Mouse (Mus musculus) erythroblast, embryonic 14.5 days (primary cell): ENCODE data around the gene Hist1h2af. TPM values are rescaled to one million over a fixed set of nuclear protein-coding genes. Genes with fewer than 3 reads are reported as not detected.
"Not testable (repeated sequence)": the region's sequence is repeated elsewhere in the genome, so short reads cannot be mapped to it uniquely, and the experiment has no call there.

Experiments used
- H3K27me3 ChIP-seq: 2 replicates; pipeline ENCODE4 v1.6.1; 2012; ENCODE audit warnings: inconsistent platforms; ENCODE audit not compliant: control insufficient read depth
- H3K36me3 ChIP-seq: 2 replicates; pipeline ENCODE4 v1.6.1; 2012; ENCODE audit warnings: mild to moderate bottlenecking, inconsistent platforms; ENCODE audit not compliant: control insufficient read depth
- H3K4me1 ChIP-seq: 2 replicates; pipeline ENCODE4 v1.6.1; 2012; ENCODE audit warnings: inconsistent platforms; ENCODE audit not compliant: control insufficient read depth
- H3K4me3 ChIP-seq: replicated peaks from 2 replicates; pipeline ENCODE3; 2012; ENCODE audit warnings: moderate library complexity, mild to moderate bottlenecking, inconsistent platforms
- H3K9me3 ChIP-seq: 2 replicates; pipeline ENCODE4 v1.6.1; 2012; ENCODE audit warnings: low read length, inconsistent platforms, mixed read lengths; ENCODE audit not compliant: control insufficient read depth
- GATA1 ChIP-seq: IDR thresholded peaks from 2 replicates; pipeline ENCODE4 v1.6.1; 2012; ENCODE audit warnings: low read length, inconsistent platforms, mixed read lengths
- TAL1 ChIP-seq: IDR thresholded peaks from 3 replicates; pipeline ENCODE4 v1.6.1; 2012; ENCODE audit warnings: low read length, inconsistent platforms, mixed read lengths
- polyA plus RNA-seq: library from polyadenylated mRNA; stranded (reverse); fragments of >175 nt; gene quantifications from 2 replicates; pipeline ENCODE4 v1.2.3, GENCODE M21; 2012

Hist1h2af gene
- polyA plus RNA-seq, 1 experiment: 62.7 TPM

GRCm38 (mm10) chr13:23551931-23552914 lies 18.5 kb downstream of the Hist1h2af start:
- Histone ChIP-seq H3K36me3 (no peaks in the 10 kb centered on the region; the same call in 1 of the 2 replicates), H3K27me3 (no peaks in the 10 kb centered on the region), H3K9me3 (no peaks in the 10 kb centered on the region), H3K4me3 (peak overlapping the region; percentile 68), H3K4me1 (peaks cover 80% of the 10 kb centered on the region)
- no peak for TF ChIP-seq GATA1
- no peak for TF ChIP-seq TAL1

DNA sequence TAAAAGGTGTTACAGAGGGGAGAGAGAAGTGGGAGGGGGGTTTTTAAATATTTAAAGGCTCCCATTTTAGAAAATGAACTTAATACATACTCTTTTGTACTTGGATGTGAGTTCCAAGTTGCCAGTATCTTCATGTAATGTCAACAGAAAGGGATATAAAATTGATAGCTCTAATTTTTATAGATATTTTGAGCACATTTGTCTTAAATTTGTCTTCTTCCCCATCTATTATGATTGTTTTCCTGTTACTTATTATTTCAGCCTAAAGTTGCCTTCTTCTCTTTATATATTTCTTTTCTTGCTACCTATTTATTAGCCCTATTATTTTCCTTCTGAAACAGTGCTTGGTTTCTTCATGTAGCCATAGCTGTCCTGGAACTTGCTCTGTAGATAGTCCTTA lies 19.3 kb downstream of the Hist1h2af start, which contains the start of gene Hist1h1d:
TSS of gene Hist1h1d (plus strand) at position 301 of the 400 bp plus-strand sequence.
- Histone ChIP-seq H3K27me3 (no peaks in the 10 kb centered on the region), H3K4me3 (peak within 1 kb of the TSS; percentile 80), H3K4me1 (peaks cover 77% of the 10 kb centered on the region), H3K36me3 (no peaks in the 10 kb centered on the region; the same call in 1 of the 2 replicates), H3K9me3 (no peaks in the 10 kb centered on the region)
- no peak for TF ChIP-seq TAL1
- TF ChIP-seq GATA1: no peak

DNA sequence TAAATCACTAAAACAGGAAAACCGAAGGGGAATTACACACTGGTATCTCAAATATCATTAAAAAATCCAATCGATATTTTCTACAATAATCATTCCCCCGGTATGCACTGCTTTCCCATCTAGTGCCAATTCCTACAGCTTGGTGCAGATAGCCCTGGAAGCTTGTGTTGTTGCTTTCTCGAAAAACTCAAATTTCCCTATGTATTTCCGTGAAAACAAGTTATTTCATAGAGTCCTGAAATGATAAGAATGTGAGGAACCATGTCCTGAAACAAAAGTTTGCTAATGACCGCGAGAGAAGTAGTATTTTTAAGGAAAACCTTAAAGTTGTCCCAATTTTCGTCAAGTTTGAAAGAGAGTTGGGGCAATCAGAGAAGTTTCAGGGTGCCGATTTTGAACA lies 20.7 kb downstream of the Hist1h2af start:
- H3K9me3 ChIP-seq: no peaks in the 10 kb centered on the region
- no peaks in the 10 kb centered on the region for H3K27me3 ChIP-seq
- peak overlapping the region; percentile 80 for H3K4me3 ChIP-seq
- TF ChIP-seq TAL1 (no peak), GATA1 (no peak)
- peaks cover 76% of the 10 kb centered on the region for H3K4me1 ChIP-seq
- H3K36me3 ChIP-seq: no peaks in the 10 kb centered on the region; the same call in 1 of the 2 replicates

DNA sequence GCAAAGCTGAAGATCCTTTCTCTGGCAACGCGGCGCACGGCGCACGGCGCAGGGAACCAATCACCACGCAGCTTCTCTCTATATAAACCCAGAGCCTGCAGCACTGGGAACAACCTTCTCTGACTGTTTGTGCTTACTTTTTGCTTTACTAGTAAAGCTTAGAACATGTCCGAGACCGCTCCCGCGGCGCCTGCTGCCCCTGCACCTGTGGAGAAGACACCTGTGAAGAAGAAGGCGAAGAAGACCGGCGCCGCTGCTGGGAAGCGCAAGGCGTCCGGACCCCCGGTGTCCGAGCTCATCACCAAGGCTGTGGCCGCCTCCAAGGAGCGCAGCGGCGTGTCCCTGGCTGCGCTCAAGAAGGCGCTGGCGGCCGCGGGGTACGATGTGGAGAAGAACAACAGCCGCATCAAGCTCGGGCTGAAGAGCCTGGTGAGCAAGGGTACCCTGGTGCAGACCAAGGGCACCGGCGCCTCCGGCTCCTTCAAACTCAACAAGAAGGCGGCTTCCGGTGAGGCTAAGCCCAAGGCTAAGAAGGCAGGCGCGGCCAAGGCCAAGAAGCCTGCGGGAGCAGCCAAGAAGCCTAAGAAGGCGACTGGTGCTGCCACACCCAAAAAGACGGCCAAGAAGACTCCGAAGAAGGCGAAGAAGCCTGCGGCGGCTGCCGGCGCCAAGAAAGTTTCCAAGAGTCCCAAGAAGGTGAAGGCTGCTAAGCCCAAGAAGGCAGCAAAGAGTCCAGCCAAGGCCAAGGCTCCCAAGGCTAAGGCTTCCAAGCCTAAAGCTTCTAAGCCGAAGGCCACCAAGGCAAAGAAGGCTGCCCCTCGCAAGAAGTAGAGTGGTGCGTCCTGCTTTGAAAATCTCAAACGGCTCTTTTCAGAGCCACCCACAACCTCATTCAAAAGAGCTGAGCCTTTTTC lies 21.5 kb downstream of the Hist1h2af start:
- TF ChIP-seq TAL1 (no peak), GATA1 (no peak)
- Histone ChIP-seq H3K9me3 (no peaks in the 10 kb centered on the region), H3K4me3 (peak overlapping the region; percentile 80), H3K36me3 (no peaks in the 10 kb centered on the region; the same call in 1 of the 2 replicates), H3K27me3 (no peaks in the 10 kb centered on the region), H3K4me1 (peaks cover 68% of the 10 kb centered on the region)

DNA sequence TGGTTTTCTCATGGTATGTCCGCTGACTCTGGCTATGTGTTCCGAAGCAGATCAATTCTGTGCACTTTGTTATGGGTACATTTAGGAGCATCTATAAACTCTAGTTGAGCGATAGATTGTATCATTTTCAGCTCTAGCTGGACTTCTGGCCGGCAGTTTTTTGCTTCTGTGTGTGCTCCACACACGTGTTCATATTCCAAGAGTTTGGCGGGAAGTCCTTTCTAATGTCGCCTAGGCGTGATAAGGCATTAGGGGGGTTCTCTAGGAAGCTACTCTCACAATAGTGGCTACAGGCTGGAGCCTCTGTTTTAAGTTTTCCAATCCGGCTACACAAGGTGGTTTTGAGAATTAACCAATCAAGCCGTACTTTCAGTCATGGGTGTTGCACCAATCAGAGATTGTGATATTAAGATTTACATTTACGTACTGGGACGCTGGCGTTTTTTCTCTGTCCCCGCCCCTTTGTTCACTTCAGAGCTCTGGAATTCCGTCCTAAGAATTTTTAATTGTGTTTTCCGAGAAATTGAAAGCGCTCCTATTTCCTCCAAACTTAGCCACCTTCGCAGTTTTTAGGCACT lies 22.2 kb downstream of the Hist1h2af start:
- Histone ChIP-seq H3K4me3 (peak overlapping the region; percentile 80), H3K36me3 (no peaks in the 10 kb centered on the region; the same call in 1 of the 2 replicates), H3K4me1 (peaks cover 65% of the 10 kb centered on the region), H3K9me3 (no peaks in the 10 kb centered on the region), H3K27me3 (no peaks in the 10 kb centered on the region)
- no peak for TF ChIP-seq GATA1
- no peak for TF ChIP-seq TAL1

GRCm38 (mm10) chr13:23556906-23557305 lies 23.2 kb downstream of the Hist1h2af start:
- Histone ChIP-seq H3K4me1 (peaks cover 56% of the 10 kb centered on the region), H3K27me3 (no peaks in the 10 kb centered on the region), H3K36me3 (no peaks in the 10 kb centered on the region; the same call in 1 of the 2 replicates), H3K9me3 (no peaks in the 10 kb centered on the region), H3K4me3 (peak overlapping the region; percentile 80)
- TF ChIP-seq TAL1 (no peak), GATA1 (no peak)

DNA sequence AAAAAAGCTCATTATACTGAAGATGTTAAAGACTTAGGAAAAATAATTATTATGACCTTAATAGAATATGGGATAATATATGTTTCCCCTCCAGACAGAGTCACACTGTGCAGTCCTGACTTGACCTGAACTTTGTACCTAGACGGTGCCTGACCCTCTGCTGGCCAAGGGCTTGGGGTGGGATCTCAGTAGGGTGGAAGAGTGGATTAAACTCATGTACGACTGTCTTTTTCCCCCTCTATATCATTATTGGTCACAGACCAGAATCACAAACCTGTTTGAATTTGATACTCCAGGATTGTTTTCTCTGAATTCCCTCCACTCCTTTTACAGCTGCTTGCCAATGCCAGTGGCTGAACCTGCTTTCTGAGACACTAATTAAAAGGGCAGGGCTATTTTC lies 27.0 kb downstream of the Hist1h2af start:
- not testable (repeated sequence) for H3K36me3 ChIP-seq, H3K27me3 ChIP-seq, H3K9me3 ChIP-seq
- peaks cover 51% of the 10 kb centered on the region for H3K4me1 ChIP-seq
- H3K4me3 ChIP-seq: peak overlapping the region; percentile 56

- Histone ChIP-seq H3K4me1 (peaks cover 54% of the 10 kb centered on the region), H3K4me3 (peak overlapping the region; percentile 53)
- not testable (repeated sequence) for H3K9me3 ChIP-seq, H3K27me3 ChIP-seq, H3K36me3 ChIP-seq
Observed at GRCm38 (mm10) chr13:23561531-23561882, 27.8 kb downstream of the Hist1h2af start.

- H3K27me3 ChIP-seq, H3K36me3 ChIP-seq: not testable (repeated sequence)
Observed at GRCm38 (mm10) chr13:23561883-23562659, 28.4 kb downstream of the Hist1h2af start, which contains the start of gene Hist1h3e. Gene Hist1h3e, minus strand, starts transcription at chr13:23562369.

More at GRCm38 (mm10) chr13:23561883-23562659, 28.4 kb downstream of the Hist1h2af start, which contains the start of gene Hist1h3e:
- not testable (repeated sequence) for H3K9me3 ChIP-seq
- Histone ChIP-seq H3K4me3 (peak within 1 kb of the TSS; percentile 60), H3K4me1 (peaks cover 54% of the 10 kb centered on the region)
